Mouse (Mus musculus): ENCODE results near the gene Irf7. TPM values are rescaled to one million over a fixed set of nuclear protein-coding genes. Genes with fewer than 3 reads are reported as not detected.

Gene Irf7
- polyA plus RNA-seq, 1 experiment, result 60.3 TPM

GRCm38 (mm10) chr7:141222126-141222467, 44.2 kb downstream of the Irf7 start:
- WGBS, result 10% methylated on average over 8 of the region's 8 CpGs
- H3K27ac ChIP-seq (ENCODE audit: control insufficient read depth, insufficient read depth, low read depth, low read length, poor library complexity), result peak overlapping the region; percentile 26
- TF ChIP-seq POLR2A (IDR thresholded peaks at IDR 0.05; ENCODE audit: borderline replicate concordance, control insufficient read depth, low read depth, low read length) (no peak), CTCF (IDR thresholded peaks at IDR 0.05; ENCODE audit: control insufficient read depth, insufficient read depth, low read length) (no peak)
- H3K4me3 ChIP-seq (replicated peaks; ENCODE audit: control insufficient read depth, low read depth, low read length), result peak overlapping the region; percentile 43
- peaks cover 4% of the 10 kb centered on the region; the same call in 1 of the 2 replicates for H3K4me1 ChIP-seq (ENCODE audit: control insufficient read depth, insufficient read depth, low read length)

- Histone ChIP-seq H3K4me1 (ENCODE audit: control insufficient read depth, insufficient read depth, low read length) (peaks cover 4% of the 10 kb centered on the region; the same call in 1 of the 2 replicates), H3K27ac (ENCODE audit: control insufficient read depth, insufficient read depth, low read depth, low read length, poor library complexity) (peak overlapping the region; percentile 26), H3K4me3 (replicated peaks; ENCODE audit: control insufficient read depth, low read depth, low read length) (peak overlapping the region; percentile 48)
- 19% methylated on average over 44 of the region's 44 CpGs for WGBS
- TF ChIP-seq CTCF (IDR thresholded peaks at IDR 0.05; ENCODE audit: control insufficient read depth, insufficient read depth, low read length) (no peak), POLR2A (IDR thresholded peaks at IDR 0.05; ENCODE audit: borderline replicate concordance, control insufficient read depth, low read depth, low read length) (no peak; the same call in 1 of the 2 replicates)
These were observed 44.8 kb downstream of the Irf7 start for GRCm38 (mm10) chr7:141221249-141222125.

- H3K4me1 ChIP-seq (ENCODE audit: control insufficient read depth, insufficient read depth, low read length), result peaks cover 4% of the 10 kb centered on the region; the same call in 1 of the 2 replicates
- no peak overlapping the region for H3K4me3 ChIP-seq (replicated peaks; ENCODE audit: control insufficient read depth, low read depth, low read length)
- H3K27ac ChIP-seq (ENCODE audit: control insufficient read depth, insufficient read depth, low read depth, low read length, poor library complexity), result no peak overlapping the region
- 88% methylated on average over 1 of the region's 1 CpGs for WGBS
- TF ChIP-seq CTCF (IDR thresholded peaks at IDR 0.05; ENCODE audit: control insufficient read depth, insufficient read depth, low read length) (no peak), POLR2A (IDR thresholded peaks at IDR 0.05; ENCODE audit: borderline replicate concordance, control insufficient read depth, low read depth, low read length) (no peak)
These were observed 45.9 kb downstream of the Irf7 start for GRCm38 (mm10) chr7:141220377-141220776.

GRCm38 (mm10) chr7:141219558-141220099, 46.7 kb downstream of the Irf7 start:
- no peak overlapping the region for H3K27ac ChIP-seq (ENCODE audit: control insufficient read depth, insufficient read depth, low read depth, low read length, poor library complexity)
- no peak overlapping the region for H3K4me3 ChIP-seq (replicated peaks; ENCODE audit: control insufficient read depth, low read depth, low read length)
- peaks cover 4% of the 10 kb centered on the region; the same call in 1 of the 2 replicates for H3K4me1 ChIP-seq (ENCODE audit: control insufficient read depth, insufficient read depth, low read length)
- 100% methylated on average over 1 of the region's 1 CpGs for WGBS
- TF ChIP-seq CTCF (IDR thresholded peaks at IDR 0.05; ENCODE audit: control insufficient read depth, insufficient read depth, low read length) (no peak), POLR2A (IDR thresholded peaks at IDR 0.05; ENCODE audit: borderline replicate concordance, control insufficient read depth, low read depth, low read length) (no peak)

- Histone ChIP-seq H3K27ac (ENCODE audit: control insufficient read depth, insufficient read depth, low read depth, low read length, poor library complexity) (no peak overlapping the region), H3K4me1 (ENCODE audit: control insufficient read depth, insufficient read depth, low read length) (peaks cover 4% of the 10 kb centered on the region; the same call in 1 of the 2 replicates), H3K4me3 (replicated peaks; ENCODE audit: control insufficient read depth, low read depth, low read length) (no peak overlapping the region)
- no peak for TF ChIP-seq POLR2A (IDR thresholded peaks at IDR 0.05; ENCODE audit: borderline replicate concordance, control insufficient read depth, low read depth, low read length)
- TF ChIP-seq CTCF (IDR thresholded peaks at IDR 0.05; ENCODE audit: control insufficient read depth, insufficient read depth, low read length), result no peak
- WGBS, result 90% methylated on average over 5 of the region's 5 CpGs
These were observed 47.6 kb downstream of the Irf7 start for GRCm38 (mm10) chr7:141218557-141219133.

- Histone ChIP-seq H3K4me1 (ENCODE audit: control insufficient read depth, insufficient read depth, low read length) (peaks cover 4% of the 10 kb centered on the region; the same call in 1 of the 2 replicates), H3K4me3 (replicated peaks; ENCODE audit: control insufficient read depth, low read depth, low read length) (no peak overlapping the region), H3K27ac (ENCODE audit: control insufficient read depth, insufficient read depth, low read depth, low read length, poor library complexity) (no peak overlapping the region)
- TF ChIP-seq CTCF (IDR thresholded peaks at IDR 0.05; ENCODE audit: control insufficient read depth, insufficient read depth, low read length) (no peak), POLR2A (IDR thresholded peaks at IDR 0.05; ENCODE audit: borderline replicate concordance, control insufficient read depth, low read depth, low read length) (no peak)
- 87% methylated on average over 3 of the region's 3 CpGs for WGBS
These were observed 48.1 kb downstream of the Irf7 start for GRCm38 (mm10) chr7:141218141-141218540.

GRCm38 (mm10) chr7:141217343-141218013, 48.8 kb downstream of the Irf7 start:
- Histone ChIP-seq H3K4me1 (ENCODE audit: control insufficient read depth, insufficient read depth, low read length) (peaks cover 4% of the 10 kb centered on the region; the same call in 1 of the 2 replicates), H3K27ac (ENCODE audit: control insufficient read depth, insufficient read depth, low read depth, low read length, poor library complexity) (no peak overlapping the region), H3K4me3 (replicated peaks; ENCODE audit: control insufficient read depth, low read depth, low read length) (no peak overlapping the region)
- peak; percentile 23; the same call in 1 of the 2 replicates for TF ChIP-seq POLR2A (IDR thresholded peaks at IDR 0.05; ENCODE audit: borderline replicate concordance, control insufficient read depth, low read depth, low read length)
- TF ChIP-seq CTCF (IDR thresholded peaks at IDR 0.05; ENCODE audit: control insufficient read depth, insufficient read depth, low read length), result no peak
- 93% methylated on average over 17 of the region's 17 CpGs for WGBS

All from bone marrow, adult 2 months (tissue).